Mouse (Mus musculus) embryo, embryonic 10 days (tissue): ENCODE results near the gene Bola2.
"Not testable (repeated sequence)": the region's sequence is repeated elsewhere in the genome, so short reads cannot be mapped to it uniquely, and the experiment has no call there.

ENCODE experiments used
- DNase-seq: peaks from one replicate; pipeline ENCODE4 v3.0.0-alpha.2; 2015; ENCODE audit warnings: low spot score

Gene Bola2

GRCm38 (mm10) chr7:126708175-126708952 lies 13.2 kb downstream of the Bola2 start:
- DNase-seq = no peak

GRCm38 (mm10) chr7:126710266-126710665 lies 15.1 kb downstream of the Bola2 start:
- DNase-seq = no peak

GRCm38 (mm10) chr7:126711910-126712309 lies 16.7 kb downstream of the Bola2 start:
- no peak for DNase-seq

- no peak for DNase-seq
Measured at GRCm38 (mm10) chr7:126715679-126716078, 20.5 kb downstream of the Bola2 start.

- no peak for DNase-seq
Measured at GRCm38 (mm10) chr7:126717566-126717965, 22.4 kb downstream of the Bola2 start.

- DNase-seq = no peak
Measured at GRCm38 (mm10) chr7:126718787-126719337, 23.7 kb downstream of the Bola2 start.

- DNase-seq = no peak
Measured at GRCm38 (mm10) chr7:126721635-126722034, 26.4 kb downstream of the Bola2 start.

GRCm38 (mm10) chr7:126725077-126725476 lies 29.9 kb downstream of the Bola2 start:
- no peak for DNase-seq

- no peak for DNase-seq
Measured at GRCm38 (mm10) chr7:126725667-126726066, 30.5 kb downstream of the Bola2 start.

GRCm38 (mm10) chr7:126730256-126730789 lies 35.1 kb downstream of the Bola2 start:
- DNase-seq = not testable (repeated sequence)

- no peak for DNase-seq
Measured at GRCm38 (mm10) chr7:126736122-126736521, 40.9 kb downstream of the Bola2 start.

GRCm38 (mm10) chr7:126739551-126739950 lies 44.4 kb downstream of the Bola2 start:
- DNase-seq = no peak

GRCm38 (mm10) chr7:126740132-126740735 lies 45.0 kb downstream of the Bola2 start:
- no peak for DNase-seq

GRCm38 (mm10) chr7:126740977-126741376 lies 45.8 kb downstream of the Bola2 start:
- no peak for DNase-seq

- no peak for DNase-seq
Measured at GRCm38 (mm10) chr7:126741452-126741851, 46.3 kb downstream of the Bola2 start.

GRCm38 (mm10) chr7:126741964-126742482 lies 46.8 kb downstream of the Bola2 start:
- no peak for DNase-seq

GRCm38 (mm10) chr7:126746066-126746465 lies 50.9 kb downstream of the Bola2 start:
- DNase-seq = no peak

- DNase-seq = no peak
Measured at GRCm38 (mm10) chr7:126746798-126747197, 51.6 kb downstream of the Bola2 start.

GRCm38 (mm10) chr7:126748824-126749223 lies 53.6 kb downstream of the Bola2 start:
- DNase-seq = no peak
